Mouse (Mus musculus) stomach, postnatal 0 days (tissue): ENCODE measurements around the gene Pla2g3. TPM values are rescaled to one million over a fixed set of nuclear protein-coding genes. Genes with fewer than 3 reads are reported as not detected.

Experiments
- ATAC-seq: fragments of 200-750 bp; cut with Nextera tagmentation; 2 replicates; pipeline ENCODE4 v1.8.0; 2017; ENCODE audit not compliant: low FRiP score, low TSS enrichment
- DNase-seq: peaks from one replicate; pipeline ENCODE4 v3.0.0-alpha.2; 2016; ENCODE audit warnings: low spot score
- H3K27ac ChIP-seq: fragments of 300-500 bp; sonication (generic); replicated peaks from 2 replicates; pipeline ENCODE4 v1.5.1; 2014; ENCODE audit warnings: mild to moderate bottlenecking, control low read depth
- H3K27me3 ChIP-seq: fragments of 300-500 bp; sonication (generic); 2 replicates; pipeline ENCODE4 v1.6.1; 2014; ENCODE audit warnings: low read length; ENCODE audit not compliant: control insufficient read depth, insufficient read depth
- H3K36me3 ChIP-seq: fragments of 300-500 bp; sonication (generic); 2 replicates; pipeline ENCODE4 v1.6.1; 2014; ENCODE audit warnings: low read length, mixed read lengths; ENCODE audit not compliant: control insufficient read depth, insufficient read depth
- H3K4me1 ChIP-seq: fragments of 300-500 bp; sonication (generic); replicated peaks from 2 replicates; pipeline ENCODE4 v1.6.1; 2014; ENCODE audit warnings: antibody characterized with exemption; ENCODE audit not compliant: control insufficient read depth, insufficient read depth
- H3K4me2 ChIP-seq: fragments of 300-500 bp; sonication (generic); replicated peaks from 2 replicates; pipeline ENCODE4 v1.6.1; 2014; ENCODE audit warnings: low read depth, mild to moderate bottlenecking, control low read depth, moderate library complexity
- H3K4me3 ChIP-seq: fragments of 300-500 bp; sonication (generic); 2 replicates; pipeline ENCODE4 v1.5.1; 2014; ENCODE audit warnings: low read depth, low read length, control low read depth
- H3K9ac ChIP-seq: fragments of 300-500 bp; sonication (generic); 2 replicates; pipeline ENCODE4 v1.6.1; 2014; ENCODE audit warnings: mild to moderate bottlenecking, low read length, control low read depth, mixed read lengths
- H3K9me3 ChIP-seq: fragments of 300-500 bp; sonication (generic); 2 replicates; pipeline ENCODE4 v1.6.1; 2016; ENCODE audit warnings: low read length; ENCODE audit not compliant: control insufficient read depth
- CTCF ChIP-seq: IDR thresholded peaks from 2 replicates; pipeline ENCODE4 v1.5.1; 2016; ENCODE audit warnings: antibody characterized with exemption, low read depth, mild to moderate bottlenecking, moderate library complexity
- EP300 ChIP-seq: optimal IDR thresholded peaks from 2 replicates; pipeline ENCODE3; 2016; ENCODE audit warnings: antibody characterized with exemption
- WGBS: fragments of 180-500 bp; shearing (Covaris S2); extraction: QIAGEN DNeasy Blood & Tissue Kit; methylation state at CpG from one replicate; pipeline ENCODE4 v1.1.7; 2014; 5-methylcytosine and 5-hydroxymethylcytosine counted together
- polyA plus RNA-seq: library from polyadenylated mRNA; unstranded; fragments of >200 nt; fragmentation: Nextera tagmentation; extraction: Ambion mirVana; gene quantifications from 2 replicates; pipeline ENCODE4 v1.2.1, GENCODE M21; 2015

Pla2g3 gene
- polyA plus RNA-seq, 1 experiment from 2014 or later, result 9.4 TPM

DNA sequence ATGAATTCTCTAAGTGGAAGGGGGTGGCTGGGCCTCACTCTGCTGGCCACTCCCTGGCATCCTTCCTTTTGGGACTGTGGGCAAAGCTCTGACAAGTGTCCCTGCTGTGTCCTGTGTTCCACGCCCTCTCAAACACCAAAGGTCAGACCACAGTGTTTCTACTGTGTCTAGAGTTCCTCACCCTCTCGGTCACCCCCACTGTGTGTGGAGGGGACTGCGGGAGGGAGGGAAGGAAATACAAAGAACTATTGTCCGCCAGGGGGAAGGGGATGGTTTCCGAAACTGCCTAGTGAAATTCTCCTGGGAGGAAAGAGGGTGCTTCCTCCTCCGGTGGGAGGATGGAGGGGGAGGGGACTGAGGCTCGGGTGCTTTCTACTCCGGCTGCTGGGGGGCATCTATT lies 46.9 kb downstream of the Pla2g3 start:
- H3K4me3 ChIP-seq, result peak overlapping the region; percentile 49
- peak overlapping the region; percentile 95 for H3K27ac ChIP-seq
- H3K9me3 ChIP-seq, result no peaks in the 10 kb centered on the region
- peak overlapping the region; percentile 43; the same call in 1 of the 2 replicates for H3K9ac ChIP-seq
- H3K4me1 ChIP-seq, result peaks cover 9% of the 10 kb centered on the region
- TF ChIP-seq EP300 (no peak), CTCF (no peak)
- peak overlapping the region; percentile 83 for H3K4me2 ChIP-seq
- no peak for ATAC-seq
- 31% methylated on average over 8 of the region's 8 CpGs for WGBS
- peaks cover 24% of the 10 kb centered on the region for H3K36me3 ChIP-seq
- H3K27me3 ChIP-seq, result no peaks in the 10 kb centered on the region
- no peak for DNase-seq

GRCm38 (mm10) chr11:3535406-3535986 lies 47.4 kb downstream of the Pla2g3 start:
- Histone ChIP-seq H3K9me3 (no peaks in the 10 kb centered on the region), H3K4me3 (peak overlapping the region; percentile 49), H3K9ac (peak overlapping the region; percentile 66), H3K4me2 (peak overlapping the region; percentile 83), H3K36me3 (peaks cover 24% of the 10 kb centered on the region), H3K27ac (peak overlapping the region; percentile 95), H3K4me1 (peaks cover 9% of the 10 kb centered on the region), H3K27me3 (no peaks in the 10 kb centered on the region)
- ATAC-seq (peak; percentile 85), DNase-seq (peak; percentile 98)
- WGBS, result under 1% methylated on average over 36 of the region's 36 CpGs
- TF ChIP-seq EP300 (peak; percentile 87), CTCF (peak; percentile 94)

GRCm38 (mm10) chr11:3536082-3536481 lies 48.0 kb downstream of the Pla2g3 start:
- TF ChIP-seq CTCF (no peak), EP300 (no peak)
- peaks cover 9% of the 10 kb centered on the region for H3K4me1 ChIP-seq
- H3K9ac ChIP-seq, result peak overlapping the region; percentile 66
- no peaks in the 10 kb centered on the region for H3K27me3 ChIP-seq
- ATAC-seq, result no peak
- DNase-seq, result no peak
- H3K36me3 ChIP-seq, result peaks cover 21% of the 10 kb centered on the region
- H3K4me2 ChIP-seq, result peak overlapping the region; percentile 83
- 31% methylated on average over 5 of the region's 5 CpGs for WGBS
- H3K4me3 ChIP-seq, result peak overlapping the region; percentile 49
- peak overlapping the region; percentile 95 for H3K27ac ChIP-seq
- H3K9me3 ChIP-seq, result no peaks in the 10 kb centered on the region

GRCm38 (mm10) chr11:3536745-3537333 lies 48.8 kb downstream of the Pla2g3 start:
- Histone ChIP-seq H3K27ac (peak overlapping the region; percentile 95), H3K36me3 (peaks cover 19% of the 10 kb centered on the region), H3K9me3 (no peaks in the 10 kb centered on the region), H3K4me2 (peak overlapping the region; percentile 83), H3K4me1 (peaks cover 9% of the 10 kb centered on the region), H3K27me3 (no peaks in the 10 kb centered on the region), H3K4me3 (peak overlapping the region; percentile 73; the same call in 1 of the 2 replicates), H3K9ac (peak overlapping the region; percentile 74)
- no peak for DNase-seq
- TF ChIP-seq EP300 (no peak), CTCF (no peak)
- 79% methylated on average over 5 of the region's 5 CpGs for WGBS
- ATAC-seq, result no peak

GRCm38 (mm10) chr11:3537711-3538110 lies 49.6 kb downstream of the Pla2g3 start:
- Histone ChIP-seq H3K36me3 (peaks cover 11% of the 10 kb centered on the region), H3K9me3 (no peaks in the 10 kb centered on the region), H3K4me3 (peak overlapping the region; percentile 73), H3K4me1 (peaks cover 9% of the 10 kb centered on the region), H3K27me3 (no peaks in the 10 kb centered on the region), H3K4me2 (peak overlapping the region; percentile 83), H3K27ac (peak overlapping the region; percentile 82; the same call in 1 of the 2 replicates), H3K9ac (peak overlapping the region; percentile 74)
- 70% methylated on average over 3 of the region's 3 CpGs for WGBS
- ATAC-seq, result no peak
- DNase-seq, result no peak
- TF ChIP-seq EP300 (no peak), CTCF (peak; percentile 37)

GRCm38 (mm10) chr11:3538341-3538740 lies 50.3 kb downstream of the Pla2g3 start:
- Histone ChIP-seq H3K27me3 (no peaks in the 10 kb centered on the region), H3K4me1 (peaks cover 9% of the 10 kb centered on the region), H3K9me3 (no peaks in the 10 kb centered on the region), H3K4me2 (peak overlapping the region; percentile 83), H3K4me3 (peak overlapping the region; percentile 73), H3K9ac (peak overlapping the region; percentile 74), H3K36me3 (peaks cover 9% of the 10 kb centered on the region), H3K27ac (peak overlapping the region; percentile 82)
- ATAC-seq (no peak), DNase-seq (no peak)
- TF ChIP-seq CTCF (no peak), EP300 (no peak)
- 35% methylated on average over 4 of the region's 4 CpGs for WGBS
